Mouse (Mus musculus) 416B (cell line): ENCODE data around the gene Map6.

Experiments
- DNase-seq: peaks from one replicate; pipeline ENCODE4 v3.0.0; 2011; ENCODE audit warnings: low read depth

Gene Map6

DNA sequence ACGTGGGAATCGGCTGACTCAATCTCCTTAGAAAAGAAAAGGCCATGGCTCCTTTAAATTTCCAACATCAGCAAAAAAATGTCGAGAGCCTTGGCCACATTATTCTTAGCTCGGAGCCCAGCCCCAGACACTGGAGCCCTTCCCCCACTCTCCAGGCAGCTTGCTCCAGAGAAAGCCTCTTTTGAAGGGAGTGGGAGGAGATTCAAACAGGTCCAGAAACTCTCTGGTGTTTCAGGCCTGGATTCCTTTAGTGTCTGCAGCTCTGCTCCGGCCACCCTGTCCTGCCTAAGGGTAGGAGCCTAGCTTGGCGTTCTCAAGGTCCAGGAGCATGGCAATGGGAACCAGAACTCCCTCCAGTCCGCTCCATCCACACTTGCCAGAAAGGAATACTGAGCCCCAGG, 88.5 kb downstream of the Map6 start:
- DNase-seq, result no peak

- no peak for DNase-seq
These were observed 89.1 kb downstream of the Map6 start for GRCm38 (mm10) chr7:99356244-99356930.

- no peak for DNase-seq
These were observed 90.0 kb downstream of the Map6 start for GRCm38 (mm10) chr7:99357201-99357600.

GRCm38 (mm10) chr7:99358371-99358770, 91.1 kb downstream of the Map6 start:
- no peak for DNase-seq

DNA sequence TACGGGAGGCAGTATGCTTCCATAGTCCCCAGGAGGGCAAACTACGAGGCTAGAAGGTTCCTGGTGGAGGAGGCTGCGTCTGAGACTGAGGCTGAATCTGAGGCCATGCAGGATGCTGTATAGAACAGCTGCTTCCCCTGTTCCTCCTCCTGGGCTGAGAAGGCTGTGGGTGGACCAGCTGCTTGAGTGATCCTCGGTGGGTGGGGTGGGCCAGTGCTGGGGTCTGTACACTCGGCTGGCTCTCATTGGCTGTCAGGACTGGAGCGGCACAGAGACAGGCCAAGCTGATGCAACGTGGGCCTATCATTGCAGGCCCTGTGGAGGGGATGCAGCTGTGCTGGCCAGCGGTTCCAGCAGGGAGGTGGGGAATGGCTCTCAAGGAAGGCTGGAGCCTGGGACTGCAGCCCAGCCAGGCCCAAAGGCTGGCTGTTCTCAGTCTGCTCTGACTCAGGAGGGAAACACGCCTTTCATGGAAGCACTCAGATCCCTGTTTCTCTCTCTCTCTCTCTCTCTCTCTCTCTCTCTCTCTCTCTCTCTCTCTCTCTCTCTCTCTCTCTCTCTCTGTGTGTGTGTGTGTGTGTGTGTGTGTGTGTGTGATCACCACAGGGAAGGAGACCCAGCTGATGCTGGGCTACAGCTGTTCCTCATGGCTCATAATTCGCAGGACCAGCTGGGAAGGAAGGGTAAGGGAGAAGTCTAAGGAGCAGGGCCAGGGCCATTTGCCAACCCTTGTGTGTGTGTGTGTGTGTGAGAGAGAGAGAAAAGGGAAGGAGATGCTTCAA, 93.0 kb downstream of the Map6 start:
- DNase-seq, result peak; percentile 27

GRCm38 (mm10) chr7:99360803-99361414, 93.7 kb downstream of the Map6 start:
- DNase-seq, result no peak

- DNase-seq, result no peak
These were observed 94.9 kb downstream of the Map6 start for GRCm38 (mm10) chr7:99362137-99362536.

- peak; percentile 65 for DNase-seq
These were observed 97.8 kb downstream of the Map6 start for GRCm38 (mm10) chr7:99365069-99365468.

DNA sequence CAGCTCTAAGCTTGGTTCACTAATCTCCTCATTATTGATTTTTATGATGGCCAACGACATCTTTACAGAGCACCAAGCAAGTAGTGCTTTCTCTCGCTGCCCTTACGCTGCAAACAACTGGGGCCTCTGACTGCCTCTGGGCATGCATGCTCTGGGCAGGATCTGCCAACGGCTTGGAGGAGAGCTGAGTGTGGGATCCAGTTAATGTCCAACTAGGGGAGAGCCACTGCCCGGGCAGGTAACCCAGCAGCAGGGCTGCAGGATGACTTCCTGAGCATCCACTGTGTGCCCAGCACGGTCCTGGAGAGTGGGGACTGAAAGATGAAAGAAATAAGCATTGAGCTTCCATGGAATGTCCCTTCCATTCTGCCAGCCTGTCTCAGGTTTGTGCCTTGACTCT, 99.5 kb downstream of the Map6 start:
- DNase-seq, result no peak

- DNase-seq, result peak; percentile 51
These were observed 107.1 kb downstream of the Map6 start for GRCm38 (mm10) chr7:99374325-99374724.

GRCm38 (mm10) chr7:99375455-99375854, 108.2 kb downstream of the Map6 start:
- peak; percentile 61 for DNase-seq

DNA sequence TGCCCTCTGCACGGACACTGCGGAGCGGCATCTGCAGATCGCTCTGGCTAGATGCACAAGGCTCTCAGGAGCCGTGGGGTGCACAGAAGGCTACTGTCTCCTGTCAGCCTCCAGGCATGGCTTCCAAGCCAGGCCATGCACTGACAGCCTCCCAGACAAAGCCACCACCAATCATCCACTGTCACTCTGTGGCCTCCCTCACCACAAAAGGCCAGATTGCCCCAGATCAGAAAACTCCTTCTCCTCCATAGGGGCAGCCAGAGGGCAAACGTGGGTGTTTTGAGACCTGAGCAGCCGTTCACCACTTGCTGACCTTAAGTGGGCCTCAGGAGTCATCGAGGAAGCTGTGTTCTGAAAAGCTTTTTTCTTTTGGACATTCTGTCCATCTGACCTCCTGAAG, 111.6 kb downstream of the Map6 start:
- DNase-seq, result no peak

DNA sequence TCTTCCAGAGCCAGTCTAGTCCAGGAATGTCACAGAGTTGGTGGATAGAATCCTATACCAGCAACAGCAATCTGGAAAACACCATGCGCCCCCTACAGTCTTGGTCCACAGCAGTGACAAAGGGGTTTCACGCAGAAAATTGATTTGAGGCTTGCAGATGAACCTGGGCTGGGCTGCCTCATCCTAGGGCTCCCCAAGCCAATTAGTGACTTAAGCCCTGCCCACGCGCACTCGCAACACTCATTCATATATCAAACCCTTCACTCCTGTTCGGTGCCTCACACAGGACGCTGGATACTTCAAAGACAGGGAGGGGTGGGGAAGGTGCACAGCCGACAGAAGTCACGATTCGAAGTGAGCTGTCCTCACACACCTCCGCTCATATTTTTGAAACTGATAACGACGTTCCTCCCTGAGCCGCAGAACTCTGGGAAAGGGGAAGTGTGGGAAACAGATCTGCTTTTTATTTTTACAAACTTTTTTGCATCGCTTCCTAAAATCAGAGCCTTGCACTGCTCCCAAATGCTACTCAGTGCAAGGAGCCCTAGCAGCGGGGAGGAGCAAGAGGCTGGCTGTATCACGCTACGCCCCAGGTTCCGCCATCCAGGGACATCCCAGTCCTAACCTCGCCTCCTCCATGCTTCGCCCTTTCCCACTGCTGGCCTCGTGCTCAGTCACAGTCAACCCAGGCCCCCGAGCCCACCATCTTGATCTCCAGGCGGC, 113.4 kb downstream of the Map6 start:
- no peak for DNase-seq

DNA sequence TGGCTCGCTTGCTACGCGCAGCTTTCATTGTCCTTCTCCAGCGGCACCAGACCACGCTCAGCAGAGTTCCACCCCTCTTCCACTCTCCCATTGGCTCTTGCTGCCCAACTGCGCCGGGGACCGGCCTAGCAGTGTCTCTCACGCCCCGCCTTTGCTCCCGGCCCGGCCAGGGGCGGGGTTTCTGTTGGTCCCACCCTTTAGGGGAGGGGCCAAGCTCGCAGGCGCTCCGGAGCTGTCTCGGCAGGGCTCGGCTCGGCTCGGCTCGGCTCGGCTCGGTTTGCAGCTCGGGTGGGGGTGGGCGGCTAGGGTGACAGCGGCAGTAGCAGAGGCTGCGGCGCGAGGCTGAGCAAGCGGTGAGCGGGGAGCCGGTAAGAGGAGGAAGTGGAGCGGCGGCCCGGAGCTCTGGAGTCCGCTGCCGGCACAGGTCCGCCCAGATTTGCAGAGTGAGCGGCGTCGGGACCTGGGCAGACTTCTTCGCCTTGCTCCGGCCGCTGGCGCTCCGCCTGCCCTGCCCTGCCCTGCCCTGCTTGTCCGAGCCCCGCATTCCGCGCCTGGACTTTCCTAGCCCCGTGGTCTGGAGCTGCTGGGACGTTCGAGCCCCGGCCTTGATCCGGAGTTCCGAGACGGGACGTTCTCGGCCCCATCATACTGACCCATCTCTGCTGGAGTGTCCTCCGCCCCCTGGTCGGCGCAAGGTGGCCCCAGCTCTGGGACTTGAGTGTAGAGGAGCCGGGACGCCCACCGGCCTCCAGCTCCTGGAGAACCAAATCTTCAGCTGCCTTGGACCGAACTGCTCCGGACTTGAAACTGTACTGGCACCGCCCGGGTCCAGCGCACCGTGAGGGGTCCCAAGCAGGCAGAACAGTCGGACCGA, 114.2 kb downstream of the Map6 start, which contains the start of gene Gdpd5:
Gdpd5 (plus strand) TSS at position 201 of the 874 bp plus-strand sequence.
- DNase-seq, result peak; percentile 85

GRCm38 (mm10) chr7:99382088-99383000, 115.1 kb downstream of the Map6 start:
- no peak for DNase-seq

GRCm38 (mm10) chr7:99383246-99383645, 116.0 kb downstream of the Map6 start:
- no peak for DNase-seq

- DNase-seq, result no peak
These were observed 116.9 kb downstream of the Map6 start for GRCm38 (mm10) chr7:99384101-99384611.

- no peak for DNase-seq
These were observed 118.8 kb downstream of the Map6 start for GRCm38 (mm10) chr7:99386030-99386429.
